ENCODE assay signal across 22 mouse cellular contexts in genomic region chr4:58351590-58351989, GRCm38 (mm10).
DNase-seq lines count a peak whose midpoint lies in the region; ATAC-seq and TF ChIP-seq lines count a peak whose summit lies in the region.
"Had no signal": no experiment of that assay in that cellular context is flagged by ENCODE, and none has a peak within 500 bp of the region (broad histone marks: within the 10 kb centered on the region; RNA-seq: fewer than 3 reads in every experiment).

No protein-coding gene starts in this region.

- peaks cover 3% of the 10 kb centered on the region; the same call in 1 of the 2 replicates for H3K4me1 ChIP-seq in kidney, adult 2 months (ENCODE audit: control insufficient read depth, insufficient read depth, low read length)
- no peaks in the 10 kb centered on the region for H3K4me1 ChIP-seq in kidney, postnatal 0 days (replicated peaks; ENCODE audit: insufficient read depth, low read length)
- H3K4me1 ChIP-seq in forebrain, embryonic 14.5 days (ENCODE audit: control insufficient read depth, insufficient read depth, low read length): no peaks in the 10 kb centered on the region
- H3K4me1 ChIP-seq: forebrain, embryonic 13.5 days; hindbrain, embryonic 13.5 days had no signal

- H3K36me3 ChIP-seq in kidney, adult 2 months (ENCODE audit: control insufficient read depth, insufficient read depth, low read length): no peaks in the 10 kb centered on the region
- no peaks in the 10 kb centered on the region for H3K36me3 ChIP-seq in kidney, postnatal 0 days (ENCODE audit: insufficient read depth, low read length)
- H3K36me3 ChIP-seq in forebrain, embryonic 14.5 days (ENCODE audit: control insufficient read depth, insufficient read depth, low read length): no peaks in the 10 kb centered on the region
- H3K36me3 ChIP-seq: embryonic facial prominence, embryonic 10.5 days; hindbrain, embryonic 13.5 days had no signal

- no peak for TF ChIP-seq POLR2A in kidney, adult 2 months (IDR thresholded peaks at IDR 0.05; ENCODE audit: low read depth, low read length)

- 45% methylated on average over 5 of the region's 5 CpGs for WGBS in kidney, adult 2 months
- 60% methylated on average over 5 of the region's 5 CpGs for WGBS in kidney, postnatal 0 days
- 79% methylated on average over 5 of the region's 5 CpGs for WGBS in forebrain, embryonic 14.5 days

- peak; percentile 73; the same call in 1 of the 2 replicates for ATAC-seq in kidney, postnatal 0 days (replicated peaks; ENCODE audit: low FRiP score, low read depth)
- ATAC-seq in forebrain, embryonic 14.5 days: no peak
- ATAC-seq: activated CD4-positive, CD25-positive, alpha-beta regulatory T cell, adult 4 months; forebrain, embryonic 13.5 days; hindbrain, postnatal 0 days; Patski had no signal

- intact Hi-C loops in gastrocnemius, adult 2 months (cut with DNase I): no loop called here

- H3K4me3 ChIP-seq in gastrocnemius, adult 2 months: no peak overlapping the region; the same call in 1 of the 2 replicates
- no peak overlapping the region for H3K4me3 ChIP-seq in kidney, adult 2 months (ENCODE audit: insufficient read depth, low read depth, low read length)
- H3K4me3 ChIP-seq in kidney, postnatal 0 days (replicated peaks; ENCODE audit: low read depth, low read length): no peak overlapping the region
- H3K4me3 ChIP-seq in forebrain, embryonic 14.5 days (ENCODE audit: low read depth, low read length): no peak overlapping the region
- H3K4me3 ChIP-seq: embryonic facial prominence, embryonic 10.5 days; forebrain, embryonic 13.5 days; heart, adult 2 months; hindbrain, embryonic 13.5 days had no signal

- no peak overlapping the region for H3K9ac ChIP-seq in kidney, postnatal 0 days (ENCODE audit: low read depth, low read length)
- H3K9ac ChIP-seq in forebrain, embryonic 14.5 days (ENCODE audit: low read length): no peak overlapping the region
- H3K9ac ChIP-seq: forebrain, embryonic 13.5 days; hindbrain, embryonic 13.5 days had no signal

- no peaks in the 10 kb centered on the region for H3K9me3 ChIP-seq in kidney, postnatal 0 days (replicated peaks; ENCODE audit: low read length)
- H3K9me3 ChIP-seq in forebrain, embryonic 14.5 days (replicated peaks; ENCODE audit: control insufficient read depth, low read length): no peaks in the 10 kb centered on the region
- H3K9me3 ChIP-seq: embryonic facial prominence, embryonic 10.5 days; forebrain, embryonic 13.5 days; hindbrain, embryonic 13.5 days had no signal

- no peak overlapping the region for H3K4me2 ChIP-seq in kidney, postnatal 0 days (ENCODE audit: low read length)
- H3K4me2 ChIP-seq in forebrain, embryonic 14.5 days (ENCODE audit: low read length): no peak overlapping the region
- H3K4me2 ChIP-seq: forebrain, embryonic 13.5 days; heart, embryonic 11.5 days; hindbrain, embryonic 13.5 days had no signal

- H3K27ac ChIP-seq in gastrocnemius, adult 2 months: peak overlapping the region; percentile 85
- H3K27ac ChIP-seq in kidney, adult 2 months (ENCODE audit: insufficient read depth, low read depth, low read length): no peak overlapping the region
- H3K27ac ChIP-seq in kidney, postnatal 0 days: no peak overlapping the region
- H3K27ac ChIP-seq in forebrain, embryonic 14.5 days (ENCODE audit: low read depth, low read length): no peak overlapping the region
- H3K27ac ChIP-seq: embryonic facial prominence, embryonic 10.5 days; forebrain, embryonic 13.5 days; heart, adult 2 months; hindbrain, embryonic 13.5 days; hindbrain, postnatal 0 days had no signal

- DNase-seq in gastrocnemius, adult 2 months: no peak
- no peak for DNase-seq in gastrocnemius, postnatal 4 days (ENCODE audit: low spot score in 2 of 2)
- DNase-seq in kidney, adult 2 months: peak; percentile 18
- DNase-seq in kidney, postnatal 14 days: no peak
- peak; percentile 16 for DNase-seq in kidney, postnatal 0 days (ENCODE audit: low spot score)
- no peak for DNase-seq in kidney, postnatal 4 days
- peak; percentile 5 to 42 for DNase-seq in kidney, postnatal 25 days
- no peak for DNase-seq in forebrain, embryonic 14.5 days (ENCODE audit: low spot score)
- DNase-seq: adrenal gland, postnatal 14 days; cerebellum, adult 11-12 months; cerebellum, adult 9-10 months; cerebellum, postnatal 25 days; gastrocnemius, postnatal 36 days; heart, adult 2 months; heart, postnatal 4 days had no signal

- TF ChIP-seq CTCF in gastrocnemius, adult 2 months (IDR thresholded peaks at IDR 0.05): no peak
- TF ChIP-seq CTCF in kidney, adult 2 months (conservative IDR thresholded peaks at IDR 0.05; ENCODE audit: insufficient read depth, insufficient read length, low read depth, low read length): no peak
- TF ChIP-seq CTCF in kidney, postnatal 0 days (IDR thresholded peaks at IDR 0.05; ENCODE audit: low read depth): no peak

- H3K27me3 ChIP-seq in kidney, adult 2 months (replicated peaks; ENCODE audit: control insufficient read depth, insufficient read depth, low read length): no peaks in the 10 kb centered on the region
- H3K27me3 ChIP-seq in kidney, postnatal 0 days (ENCODE audit: insufficient read depth, low read length): no peaks in the 10 kb centered on the region
- no peaks in the 10 kb centered on the region for H3K27me3 ChIP-seq in forebrain, embryonic 14.5 days (replicated peaks; ENCODE audit: control insufficient read depth, insufficient read depth, low read length)
- H3K27me3 ChIP-seq: forebrain, embryonic 13.5 days; hindbrain, embryonic 13.5 days; Patski had no signal

Comparison
In these comparisons a context has a peak if more than half of its experiments do, and no peak if none do; other contexts are left out.
1. DNase-seq: peak in kidney, adult 2 months (single experiment), kidney, postnatal 0 days (single experiment) and kidney, postnatal 25 days (2 of 2); none in gastrocnemius, adult 2 months (single experiment), gastrocnemius, postnatal 4 days (0 of 2), kidney, postnatal 14 days (single experiment), kidney, postnatal 4 days (0 of 2) and forebrain, embryonic 14.5 days (single experiment).